ENCODE assay signal across 14 mouse cellular contexts in genomic region chr15:95922558-95922957, GRCm38 (mm10).
"Had no signal": no experiment of that assay in that cellular context is flagged by ENCODE, and none has a peak within 500 bp of the region (broad histone marks: within the 10 kb centered on the region; RNA-seq: fewer than 3 reads in every experiment).

No protein-coding gene starts in this region.

- H3K4me2 ChIP-seq: liver, embryonic 13.5 days; midbrain, embryonic 11.5 days had no signal

- DNase-seq: kidney, adult 11 months; kidney, adult 8-10 months; kidney, postnatal 14 days; liver, embryonic 13.5 days; lung, adult 2 months; lung, postnatal 14 days; lung, postnatal 4 days; midbrain, embryonic 14.5 days; right cerebral cortex, adult 18-20 months; right cerebral cortex, postnatal 14 days; right cerebral cortex, postnatal 4 days; thymus, adult 18-20 months had no signal

- H3K27ac ChIP-seq: liver, embryonic 13.5 days; stomach, postnatal 0 days had no signal

- H3K9me3 ChIP-seq: liver, embryonic 13.5 days had no signal

- H3K4me3 ChIP-seq: liver, embryonic 13.5 days had no signal

- H3K9ac ChIP-seq: liver, embryonic 13.5 days had no signal

- H3K27me3 ChIP-seq: liver, embryonic 13.5 days had no signal

- H3K36me3 ChIP-seq: liver, embryonic 13.5 days had no signal
